Mouse (Mus musculus) CH12.LX (cell line): ENCODE results near the gene Ppp2r3a. TPM values are rescaled to one million over a fixed set of nuclear protein-coding genes. Genes with fewer than 3 reads are reported as not detected.
A peak's percentile ranks its signal among the peaks of the same experiment; 100 is the strongest.

Experiments
- DNase-seq: peaks from one replicate; pipeline ENCODE4 v3.0.0-alpha.2; 2013; ENCODE audit errors: extremely low read depth
- H3K27ac ChIP-seq: 2 replicates; pipeline ENCODE4 v1.5.1; 2012; ENCODE audit warnings: low read depth, mild to moderate bottlenecking, control low read depth, moderate library complexity; ENCODE audit not compliant: insufficient read depth
- H3K27me3 ChIP-seq: replicated peaks from 2 replicates; pipeline ENCODE3; 2012; ENCODE audit warnings: inconsistent platforms
- H3K36me3 ChIP-seq, 2 experiments: replicated peaks in 1 of 2; 2 replicates each; pipeline versions ENCODE3 to v1.6.1; 2012; ENCODE audit warnings: inconsistent platforms in 1 of 2, low read length in 1 of 2, mild to moderate bottlenecking in 1 of 2, mixed read lengths in 1 of 2, moderate library complexity in 1 of 2; ENCODE audit not compliant: control insufficient read depth in 1 of 2, insufficient read depth in 1 of 2
- H3K4me1 ChIP-seq, 2 experiments: 2 replicates each; pipeline ENCODE4 v1.6.1; 2012; ENCODE audit warnings: inconsistent platforms in 1 of 2, moderate library complexity in 1 of 2; ENCODE audit not compliant: insufficient read depth in 2 of 2, control insufficient read depth in 1 of 2
- H3K4me2 ChIP-seq: 2 replicates; pipeline ENCODE4 v1.6.1; 2012; ENCODE audit warnings: low read depth, mild to moderate bottlenecking, control low read depth; ENCODE audit not compliant: poor library complexity, insufficient read depth, severe bottlenecking
- H3K4me3 ChIP-seq, 3 experiments: fragments of 150-350 bp in 1 of 3; sonication (generic) in 1 of 3; replicated peaks in 1 of 3; 2 replicates each; pipeline versions ENCODE3 to v1.5.1; 2011 to 2012; ENCODE audit warnings: low read depth in 2 of 3, low read length in 2 of 3, mild to moderate bottlenecking in 2 of 3, moderate library complexity in 2 of 3, control low read depth in 1 of 3, improper control_type of control experiment in 1 of 3, inconsistent platforms in 1 of 3, mixed read lengths in 1 of 3; ENCODE audit not compliant: poor library complexity in 1 of 3
- H3K79me2 ChIP-seq: replicated peaks from 2 replicates; pipeline ENCODE4 v1.6.1; 2012; ENCODE audit warnings: mild to moderate bottlenecking, moderate library complexity; ENCODE audit not compliant: control insufficient read depth, poor library complexity, insufficient read depth, severe bottlenecking; ENCODE audit errors: extremely low read depth
- H3K9ac ChIP-seq: 2 replicates; pipeline ENCODE4 v1.6.1; 2012; ENCODE audit warnings: low read depth, mild to moderate bottlenecking, control low read depth, moderate library complexity; ENCODE audit not compliant: insufficient read depth
- H3K9me3 ChIP-seq: replicated peaks from 2 replicates; pipeline ENCODE3; 2012; ENCODE audit warnings: low read length, inconsistent platforms, mixed read lengths
- CTCF ChIP-seq, 2 experiments: IDR thresholded peaks in 1 of 2; conservative IDR thresholded peaks in 1 of 2; 2 replicates each; pipeline ENCODE4 v1.5.1; 2011 to 2012; ENCODE audit warnings: low read depth in 2 of 2, low read length in 2 of 2, improper control_type of control experiment in 1 of 2, inconsistent platforms in 1 of 2, mild to moderate bottlenecking in 1 of 2, moderate library complexity in 1 of 2
- KAT2A ChIP-seq: IDR thresholded peaks from 2 replicates; pipeline ENCODE4 v1.6.1; 2012; ENCODE audit warnings: low read length, improper control_type of control experiment, inconsistent platforms; ENCODE audit not compliant: insufficient replicate concordance
- MEF2A ChIP-seq: IDR thresholded peaks from 2 replicates; pipeline ENCODE4 v1.6.1; 2014; ENCODE audit warnings: low read depth, mild to moderate bottlenecking, inconsistent platforms, low read length, improper control_type of control experiment, borderline replicate concordance
- NELFE ChIP-seq: IDR thresholded peaks from 2 replicates; pipeline ENCODE4 v1.6.1; 2011; ENCODE audit warnings: low read depth, low read length, improper control_type of control experiment
- RAD21 ChIP-seq: IDR thresholded peaks from 2 replicates; pipeline ENCODE4 v1.6.1; 2011; ENCODE audit warnings: low read depth, mild to moderate bottlenecking, low read length, improper control_type of control experiment, moderate library complexity
- RCOR1 ChIP-seq: conservative IDR thresholded peaks from 2 replicates; pipeline ENCODE4 v1.6.1; 2012; ENCODE audit warnings: low read depth, mild to moderate bottlenecking, inconsistent platforms, low read length, improper control_type of control experiment
- SIN3A ChIP-seq: IDR thresholded peaks from 2 replicates; pipeline ENCODE4 v1.6.1; 2012; ENCODE audit warnings: low read length, improper control_type of control experiment, inconsistent platforms
- SMC3 ChIP-seq: IDR thresholded peaks from 2 replicates; pipeline ENCODE4 v1.6.1; 2011; ENCODE audit warnings: low read depth, low read length, improper control_type of control experiment
- TBP ChIP-seq: conservative IDR thresholded peaks from 2 replicates; pipeline ENCODE4 v1.6.1; 2011; ENCODE audit warnings: low read depth, low read length, improper control_type of control experiment
- TCF12 ChIP-seq: IDR thresholded peaks from 2 replicates; pipeline ENCODE4 v1.6.1; 2014; ENCODE audit warnings: low read depth, mild to moderate bottlenecking, inconsistent platforms, low read length, improper control_type of control experiment
- ZNF384 ChIP-seq: IDR thresholded peaks from 2 replicates; pipeline ENCODE4 v1.6.1; 2012; ENCODE audit warnings: low read depth, low read length, improper control_type of control experiment, inconsistent platforms
- dilution Hi-C: fragments of 300-500 bp; cut with MboI; formaldehyde crosslinking; loops from 2 replicates; pipeline ENCODE4 v1.14.3; 2020; ENCODE audit warnings: low sequenced_read_pairs; ENCODE audit not compliant: extremely low pct_unique_long_range_greater_than_20kb, extremely low pct_ligation_motif_present
- in situ Hi-C: fragments of 300-500 bp; cut with MboI; formaldehyde crosslinking; loops from 3 replicates; pipeline ENCODE4 v1.14.3; 2019; ENCODE audit warnings: low sequenced_read_pairs, low pct_ligation_motif_present, low pct_unique_long_range_greater_than_20kb, mixed read lengths
- polyA plus RNA-seq: library from polyadenylated mRNA; unstranded; fragments of >175 nt; gene quantifications from 2 replicates; pipeline ENCODE4 v1.2.1, GENCODE M21; 2012; ENCODE audit warnings: low read depth; ENCODE audit not compliant: insufficient read length
- total RNA-seq, 2 experiments: library from RNA; depleted of rRNA; stranded (reverse); fragments of 300-350 nt in 1 of 2; fragments of >200 nt in 1 of 2; gene quantifications; 2 replicates each; pipeline ENCODE4 v1.2.3; 2012 to 2014

Ppp2r3a gene
- total and polyA plus RNA-seq, 3 experiments, result 1.2 to 2.1 (median 1.8) TPM

DNA sequence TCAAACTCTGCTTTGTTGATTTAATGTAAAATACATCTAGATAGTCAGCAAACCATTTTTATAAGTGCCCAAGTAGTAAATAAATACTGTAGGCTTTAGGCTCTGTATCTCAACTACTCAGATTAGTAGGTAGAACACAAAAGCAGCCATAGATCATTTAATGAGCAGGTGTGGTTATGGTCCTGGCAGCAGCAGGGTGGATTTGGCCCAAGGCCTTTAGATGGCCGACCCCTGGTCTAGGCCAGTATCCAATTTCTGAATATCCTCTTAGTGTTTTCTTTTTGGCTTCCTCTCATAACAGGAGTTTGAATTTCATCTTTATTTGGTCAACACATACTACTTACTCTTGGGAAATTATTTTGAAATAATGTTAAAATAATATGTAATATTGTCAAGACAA lies 46.4 kb downstream of the Ppp2r3a start:
- H3K36me3 ChIP-seq, result no peaks in the 10 kb centered on the region
- H3K9ac ChIP-seq, result no peak overlapping the region
- no peaks in the 10 kb centered on the region for H3K27me3 ChIP-seq
- DNase-seq, result no peak
- H3K79me2 ChIP-seq, result no peaks in the 10 kb centered on the region
- H3K27ac ChIP-seq, result no peak overlapping the region
- no peak for TF ChIP-seq ZNF384
- no peak for TF ChIP-seq TCF12
- TF ChIP-seq RCOR1, result no peak
- TF ChIP-seq RAD21, result no peak
- TF ChIP-seq SIN3A, result no peak
- TF ChIP-seq NELFE, result no peak
- in situ Hi-C loops (no loop called here), dilution Hi-C loops (no loop called here)
- H3K4me1 ChIP-seq, result no peaks in the 10 kb centered on the region
- no peak overlapping the region for H3K4me2 ChIP-seq
- no peak overlapping the region for H3K4me3 ChIP-seq
- H3K9me3 ChIP-seq, result no peaks in the 10 kb centered on the region

- H3K79me2 ChIP-seq, result no peaks in the 10 kb centered on the region
- dilution Hi-C loops, result no loop called here
- no peak overlapping the region for H3K4me3 ChIP-seq
- no peaks in the 10 kb centered on the region for H3K36me3 ChIP-seq
- no peak overlapping the region for H3K4me2 ChIP-seq
- no peaks in the 10 kb centered on the region for H3K27me3 ChIP-seq
- no peak overlapping the region for H3K27ac ChIP-seq
- in situ Hi-C loops, result no loop called here
- no peaks in the 10 kb centered on the region for H3K9me3 ChIP-seq
- H3K4me1 ChIP-seq, result no peaks in the 10 kb centered on the region
- TF ChIP-seq CTCF (conservative IDR thresholded peaks at IDR 0.05 in 1 of 2, IDR thresholded peaks at IDR 0.05 in 1 of 2; ENCODE audit: low read depth in 2 of 2, low read length in 2 of 2) (peak; percentile 33 to 60; a peak in 3 of 4 replicates), TBP (no peak), MEF2A (no peak), KAT2A (no peak), SMC3 (peak; percentile 53), RCOR1 (no peak)
- H3K9ac ChIP-seq, result no peak overlapping the region
- DNase-seq, result peak; percentile 10
These were observed 47.5 kb downstream of the Ppp2r3a start for GRCm38 (mm10) chr9:101204059-101204458.

DNA sequence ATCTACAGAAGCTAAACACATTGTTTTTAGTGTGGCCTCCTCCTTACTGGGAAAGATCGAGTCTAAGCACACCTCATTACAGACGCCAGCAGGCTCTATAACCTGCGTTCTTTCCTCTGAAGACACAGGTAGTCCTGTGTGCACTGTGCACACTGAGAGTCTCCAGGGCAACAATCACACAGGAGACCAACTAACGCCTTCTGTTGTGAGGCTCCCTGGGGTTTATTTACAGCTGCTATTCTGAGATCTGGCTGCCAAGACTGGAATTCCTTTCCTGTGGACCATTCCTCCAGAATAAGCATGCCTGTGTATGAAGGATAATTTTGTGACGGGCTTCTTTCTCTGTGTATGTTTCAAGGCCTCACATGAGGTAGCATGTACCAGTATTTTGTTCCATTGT lies 51.0 kb downstream of the Ppp2r3a start:
- H3K9ac ChIP-seq, result no peak overlapping the region
- dilution Hi-C loops, result no loop called here
- H3K27me3 ChIP-seq, result no peaks in the 10 kb centered on the region
- no peak overlapping the region for H3K4me3 ChIP-seq
- no peak overlapping the region for H3K4me2 ChIP-seq
- in situ Hi-C loops, result no loop called here
- no peak overlapping the region for H3K27ac ChIP-seq
- H3K4me1 ChIP-seq, result no peaks in the 10 kb centered on the region
- TF ChIP-seq KAT2A, result no peak
- no peak for DNase-seq
- H3K36me3 ChIP-seq, result no peaks in the 10 kb centered on the region
- H3K9me3 ChIP-seq, result no peaks in the 10 kb centered on the region
- H3K79me2 ChIP-seq, result no peaks in the 10 kb centered on the region
